Mouse (Mus musculus): ENCODE measurements at regions not wholly inside any gene's neighbourhood (a gene's known extent, or its start where the extent isn't known, plus 50 kb on each side); places are given as distances from the start of the nearest gene placed in this dataset.

GRCm38 (mm10) chr11:109070412-109070811, 73.8 kb downstream of the E030025P04Rik start:
- TF ChIP-seq POLR2A (IDR thresholded peaks at IDR 0.05; ENCODE audit: low read depth, low read length) (no peak), CTCF (IDR thresholded peaks at IDR 0.05; ENCODE audit: extremely low read depth, insufficient read length, insufficient replicate concordance, low read depth, low read length) (no peak)
- Histone ChIP-seq H3K4me1 (ENCODE audit: control insufficient read depth, insufficient read depth, insufficient read length, low read length) (peaks cover 10% of the 10 kb centered on the region), H3K27ac (ENCODE audit: insufficient read depth, low read depth, low read length) (no peak overlapping the region), H3K4me3 (ENCODE audit: low read depth, low read length) (no peak overlapping the region), H3K27me3 (ENCODE audit: control insufficient read depth, insufficient read depth, low read length) (no peaks in the 10 kb centered on the region), H3K36me3 (ENCODE audit: control insufficient read depth, insufficient read depth, low read length) (no peaks in the 10 kb centered on the region)
- 14% methylated on average over 9 of the region's 9 CpGs for WGBS

GRCm38 (mm10) chr11:109069326-109069709, 74.9 kb downstream of the E030025P04Rik start:
- Histone ChIP-seq H3K4me1 (ENCODE audit: control insufficient read depth, insufficient read depth, insufficient read length, low read length) (peaks cover 10% of the 10 kb centered on the region), H3K27ac (ENCODE audit: insufficient read depth, low read depth, low read length) (peak overlapping the region; percentile 33), H3K4me3 (ENCODE audit: low read depth, low read length) (no peak overlapping the region), H3K27me3 (ENCODE audit: control insufficient read depth, insufficient read depth, low read length) (no peaks in the 10 kb centered on the region), H3K36me3 (ENCODE audit: control insufficient read depth, insufficient read depth, low read length) (no peaks in the 10 kb centered on the region)
- 19% methylated on average over 6 of the region's 6 CpGs for WGBS
- no peak for TF ChIP-seq POLR2A (IDR thresholded peaks at IDR 0.05; ENCODE audit: low read depth, low read length)
- no peak for TF ChIP-seq CTCF (IDR thresholded peaks at IDR 0.05; ENCODE audit: extremely low read depth, insufficient read length, insufficient replicate concordance, low read depth, low read length)

GRCm38 (mm10) chr11:109068371-109069325, 75.5 kb downstream of the E030025P04Rik start:
- H3K27me3 ChIP-seq (ENCODE audit: control insufficient read depth, insufficient read depth, low read length): no peaks in the 10 kb centered on the region
- no peak for TF ChIP-seq POLR2A (IDR thresholded peaks at IDR 0.05; ENCODE audit: low read depth, low read length)
- TF ChIP-seq CTCF (IDR thresholded peaks at IDR 0.05; ENCODE audit: extremely low read depth, insufficient read length, insufficient replicate concordance, low read depth, low read length): no peak
- 11% methylated on average over 22 of the region's 22 CpGs for WGBS
- no peaks in the 10 kb centered on the region for H3K36me3 ChIP-seq (ENCODE audit: control insufficient read depth, insufficient read depth, low read length)
- peaks cover 10% of the 10 kb centered on the region for H3K4me1 ChIP-seq (ENCODE audit: control insufficient read depth, insufficient read depth, insufficient read length, low read length)
- H3K4me3 ChIP-seq (ENCODE audit: low read depth, low read length): no peak overlapping the region
- peak overlapping the region; percentile 42 for H3K27ac ChIP-seq (ENCODE audit: insufficient read depth, low read depth, low read length)

- Histone ChIP-seq H3K36me3 (ENCODE audit: control insufficient read depth, insufficient read depth, low read length) (no peaks in the 10 kb centered on the region), H3K4me1 (ENCODE audit: control insufficient read depth, insufficient read depth, insufficient read length, low read length) (peaks cover 10% of the 10 kb centered on the region), H3K27me3 (ENCODE audit: control insufficient read depth, insufficient read depth, low read length) (no peaks in the 10 kb centered on the region), H3K27ac (ENCODE audit: insufficient read depth, low read depth, low read length) (peak overlapping the region; percentile 42; the same call in 1 of the 2 replicates), H3K4me3 (ENCODE audit: low read depth, low read length) (no peak overlapping the region)
- 31% methylated on average over 7 of the region's 7 CpGs for WGBS
- no peak for TF ChIP-seq POLR2A (IDR thresholded peaks at IDR 0.05; ENCODE audit: low read depth, low read length)
- TF ChIP-seq CTCF (IDR thresholded peaks at IDR 0.05; ENCODE audit: extremely low read depth, insufficient read length, insufficient replicate concordance, low read depth, low read length): no peak
These were observed 76.4 kb downstream of the E030025P04Rik start for GRCm38 (mm10) chr11:109067733-109068132.

- WGBS: 75% methylated on average over 4 of the region's 4 CpGs
- no peaks in the 10 kb centered on the region for H3K27me3 ChIP-seq (ENCODE audit: control insufficient read depth, insufficient read depth, low read length)
- no peaks in the 10 kb centered on the region for H3K4me1 ChIP-seq (ENCODE audit: control insufficient read depth, insufficient read depth, insufficient read length, low read length)
- H3K27ac ChIP-seq (ENCODE audit: insufficient read depth, low read depth, low read length): no peak overlapping the region
- H3K4me3 ChIP-seq (ENCODE audit: low read depth, low read length): no peak overlapping the region
- no peaks in the 10 kb centered on the region for H3K36me3 ChIP-seq (ENCODE audit: control insufficient read depth, insufficient read depth, low read length)
- TF ChIP-seq CTCF (IDR thresholded peaks at IDR 0.05; ENCODE audit: extremely low read depth, insufficient read length, insufficient replicate concordance, low read depth, low read length) (no peak), POLR2A (IDR thresholded peaks at IDR 0.05; ENCODE audit: low read depth, low read length) (no peak)
These were observed 82.2 kb downstream of the E030025P04Rik start for GRCm38 (mm10) chr11:109061971-109062370.

GRCm38 (mm10) chr11:109060527-109060908, 83.7 kb downstream of the E030025P04Rik start:
- TF ChIP-seq POLR2A (IDR thresholded peaks at IDR 0.05; ENCODE audit: low read depth, low read length) (no peak), CTCF (IDR thresholded peaks at IDR 0.05; ENCODE audit: extremely low read depth, insufficient read length, insufficient replicate concordance, low read depth, low read length) (no peak)
- 89% methylated on average over 3 of the region's 3 CpGs for WGBS
- H3K4me1 ChIP-seq (ENCODE audit: control insufficient read depth, insufficient read depth, insufficient read length, low read length): no peaks in the 10 kb centered on the region
- H3K27me3 ChIP-seq (ENCODE audit: control insufficient read depth, insufficient read depth, low read length): no peaks in the 10 kb centered on the region
- no peak overlapping the region for H3K27ac ChIP-seq (ENCODE audit: insufficient read depth, low read depth, low read length)
- H3K36me3 ChIP-seq (ENCODE audit: control insufficient read depth, insufficient read depth, low read length): no peaks in the 10 kb centered on the region
- H3K4me3 ChIP-seq (ENCODE audit: low read depth, low read length): no peak overlapping the region

GRCm38 (mm10) chr11:109059863-109060526, 84.2 kb downstream of the E030025P04Rik start:
- H3K27ac ChIP-seq (ENCODE audit: insufficient read depth, low read depth, low read length): no peak overlapping the region
- TF ChIP-seq CTCF (IDR thresholded peaks at IDR 0.05; ENCODE audit: extremely low read depth, insufficient read length, insufficient replicate concordance, low read depth, low read length) (no peak), POLR2A (IDR thresholded peaks at IDR 0.05; ENCODE audit: low read depth, low read length) (no peak)
- no peaks in the 10 kb centered on the region for H3K36me3 ChIP-seq (ENCODE audit: control insufficient read depth, insufficient read depth, low read length)
- no peaks in the 10 kb centered on the region for H3K27me3 ChIP-seq (ENCODE audit: control insufficient read depth, insufficient read depth, low read length)
- no peaks in the 10 kb centered on the region for H3K4me1 ChIP-seq (ENCODE audit: control insufficient read depth, insufficient read depth, insufficient read length, low read length)
- no peak overlapping the region for H3K4me3 ChIP-seq (ENCODE audit: low read depth, low read length)
- 80% methylated on average over 12 of the region's 12 CpGs for WGBS
